Mouse (Mus musculus): Measurements from ENCODE around the gene Grin2a.

GRCm38 (mm10) chr16:9985041-9985440 is 10.3 kb downstream of the Grin2a start:
- TF ChIP-seq POLR2A (IDR thresholded peaks at IDR 0.05; ENCODE audit: extremely low read depth, insufficient read depth, low read length) (no peak), CTCF (IDR thresholded peaks at IDR 0.05; ENCODE audit: extremely low read depth, insufficient read depth, low read length) (no peak)
